Mouse (Mus musculus) macrophage (primary cell): ENCODE measurements around the gene Hipk2. TPM values are rescaled to one million over a fixed set of nuclear protein-coding genes. Genes with fewer than 3 reads are reported as not detected.

Source experiments
- H3K27ac ChIP-seq: fragments of 350-480 bp; formaldehyde crosslinking; 2 replicates; pipeline ENCODE4 v1.9.0; 2021
- H3K36me3 ChIP-seq: fragments of 350-480 bp; formaldehyde crosslinking; 2 replicates; pipeline ENCODE4 v1.9.0; 2021; ENCODE audit errors: inconsistent target
- H3K4me3 ChIP-seq: fragments of 350-480 bp; formaldehyde crosslinking; 2 replicates; pipeline ENCODE4 v1.9.0; 2021; ENCODE audit errors: inconsistent target
- H3K79me2 ChIP-seq: fragments of 350-480 bp; formaldehyde crosslinking; 2 replicates; pipeline ENCODE4 v1.9.0; 2021; ENCODE audit errors: inconsistent target
- WGBS: methylation state at CpG from one replicate; pipeline ENCODE4 v1.1.7; 2026; ENCODE audit warnings: inconsistent platforms; ENCODE audit not compliant: missing documents; 5-methylcytosine and 5-hydroxymethylcytosine counted together
- polyA plus RNA-seq: library from polyadenylated mRNA; stranded (reverse); fragments of 250-400 nt; gene quantifications from 3 replicates; pipeline ENCODE4 v1.2.4, GENCODE M21; 2018; ENCODE audit warnings: inconsistent platforms

Hipk2 gene
- polyA plus RNA-seq, 1 experiment from 2014 or later = 41.4 TPM

DNA sequence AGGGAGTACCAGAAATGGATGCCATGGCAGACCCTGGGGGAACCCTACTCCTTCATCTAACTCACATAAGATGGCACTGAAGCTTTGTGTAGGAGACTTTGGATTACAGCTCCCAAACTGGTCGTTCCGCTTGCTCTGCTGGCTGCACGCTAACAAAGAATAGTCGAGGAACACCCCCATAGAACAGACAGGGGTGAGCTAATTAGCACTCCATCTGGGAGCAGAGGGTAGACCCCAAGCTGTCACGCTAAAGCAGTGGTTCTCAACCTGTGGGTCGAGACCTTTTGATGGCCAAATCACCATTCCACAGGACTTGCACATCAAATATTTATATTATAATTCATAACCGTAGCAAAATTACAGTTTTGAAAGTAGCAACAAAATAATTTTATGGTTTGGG, 114.0 kb downstream of the Hipk2 start:
- Histone ChIP-seq H3K27ac (no peak overlapping the region), H3K79me2 (no peaks in the 10 kb centered on the region; the same call in 1 of the 2 replicates), H3K4me3 (no peak overlapping the region), H3K36me3 (no peaks in the 10 kb centered on the region)
- WGBS = 91% methylated on average over 7 of the region's 7 CpGs

GRCm38 (mm10) chr6:38760911-38761706, 114.9 kb downstream of the Hipk2 start:
- no peaks in the 10 kb centered on the region for H3K36me3 ChIP-seq
- H3K79me2 ChIP-seq = no peaks in the 10 kb centered on the region; the same call in 1 of the 2 replicates
- WGBS = 87% methylated on average over 6 of the region's 6 CpGs
- no peak overlapping the region for H3K4me3 ChIP-seq
- no peak overlapping the region for H3K27ac ChIP-seq

- WGBS = 94% methylated on average over 6 of the region's 6 CpGs
- no peak overlapping the region for H3K27ac ChIP-seq
Observed at GRCm38 (mm10) chr6:38759922-38760620, 115.9 kb downstream of the Hipk2 start.

DNA sequence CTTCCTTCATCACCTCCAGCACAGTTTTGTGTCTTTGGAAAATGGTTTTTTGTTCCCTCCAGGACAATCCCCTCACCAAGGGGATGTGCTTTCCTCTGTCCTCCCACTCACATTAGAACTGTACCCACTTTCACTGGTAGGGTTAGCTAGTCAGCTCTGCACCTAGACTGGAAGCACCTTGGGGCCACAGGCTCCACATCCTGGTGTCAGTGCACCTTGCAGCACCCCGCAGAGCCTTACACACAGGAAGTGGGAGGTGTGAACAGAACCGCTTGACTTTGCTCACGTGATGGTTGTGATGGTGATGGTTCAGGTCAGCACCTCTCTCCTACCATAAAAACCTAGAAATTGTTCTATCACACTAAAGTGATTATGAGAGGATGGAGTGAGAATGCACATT, 116.8 kb downstream of the Hipk2 start:
- 88% methylated on average over 3 of the region's 3 CpGs for WGBS
- no peaks in the 10 kb centered on the region; the same call in 1 of the 2 replicates for H3K79me2 ChIP-seq
- H3K27ac ChIP-seq = no peak overlapping the region
- H3K4me3 ChIP-seq = no peak overlapping the region
- no peaks in the 10 kb centered on the region for H3K36me3 ChIP-seq

More at GRCm38 (mm10) chr6:38759922-38760620, 115.9 kb downstream of the Hipk2 start:
- Histone ChIP-seq H3K79me2 (no peaks in the 10 kb centered on the region; the same call in 1 of the 2 replicates), H3K36me3 (no peaks in the 10 kb centered on the region), H3K4me3 (no peak overlapping the region)

- H3K79me2 ChIP-seq = no peaks in the 10 kb centered on the region; the same call in 1 of the 2 replicates
- WGBS = 100% methylated on average over 2 of the region's 2 CpGs
Observed at GRCm38 (mm10) chr6:38757597-38757996, 118.4 kb downstream of the Hipk2 start.

GRCm38 (mm10) chr6:38756968-38757367, 119.0 kb downstream of the Hipk2 start:
- no peaks in the 10 kb centered on the region for H3K36me3 ChIP-seq
- H3K4me3 ChIP-seq = no peak overlapping the region
- H3K79me2 ChIP-seq = no peaks in the 10 kb centered on the region; the same call in 1 of the 2 replicates
- 95% methylated on average over 4 of the region's 4 CpGs for WGBS
- H3K27ac ChIP-seq = no peak overlapping the region

More at GRCm38 (mm10) chr6:38757597-38757996, 118.4 kb downstream of the Hipk2 start:
- H3K36me3 ChIP-seq = no peaks in the 10 kb centered on the region
- H3K27ac ChIP-seq = no peak overlapping the region
- H3K4me3 ChIP-seq = no peak overlapping the region

- 93% methylated on average over 2 of the region's 2 CpGs for WGBS
- H3K27ac ChIP-seq = no peak overlapping the region
- no peaks in the 10 kb centered on the region for H3K36me3 ChIP-seq
- H3K4me3 ChIP-seq = no peak overlapping the region
- H3K79me2 ChIP-seq = no peaks in the 10 kb centered on the region; the same call in 1 of the 2 replicates
Observed at GRCm38 (mm10) chr6:38755961-38756360, 120.0 kb downstream of the Hipk2 start.

DNA sequence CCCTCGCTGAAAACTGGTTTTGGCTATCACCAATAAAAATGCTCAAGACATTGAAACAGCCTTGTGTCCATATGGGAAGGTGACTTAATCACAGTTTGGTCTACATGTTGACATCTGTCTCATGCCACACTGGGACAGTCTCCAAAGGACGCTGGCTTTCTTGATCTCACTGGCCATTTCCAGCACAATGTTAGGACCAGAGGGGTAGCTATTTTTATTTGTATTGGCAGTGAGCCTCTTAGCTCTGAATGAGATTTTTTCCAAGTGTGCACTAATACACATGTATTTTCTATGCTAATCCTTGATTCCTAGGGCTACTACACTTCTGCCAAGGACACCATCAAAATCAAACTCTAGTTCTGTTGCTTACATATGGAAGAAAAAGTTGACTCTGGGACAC, 120.8 kb downstream of the Hipk2 start:
- H3K27ac ChIP-seq = no peak overlapping the region
- 95% methylated on average over 2 of the region's 2 CpGs for WGBS
- no peaks in the 10 kb centered on the region for H3K36me3 ChIP-seq

DNA sequence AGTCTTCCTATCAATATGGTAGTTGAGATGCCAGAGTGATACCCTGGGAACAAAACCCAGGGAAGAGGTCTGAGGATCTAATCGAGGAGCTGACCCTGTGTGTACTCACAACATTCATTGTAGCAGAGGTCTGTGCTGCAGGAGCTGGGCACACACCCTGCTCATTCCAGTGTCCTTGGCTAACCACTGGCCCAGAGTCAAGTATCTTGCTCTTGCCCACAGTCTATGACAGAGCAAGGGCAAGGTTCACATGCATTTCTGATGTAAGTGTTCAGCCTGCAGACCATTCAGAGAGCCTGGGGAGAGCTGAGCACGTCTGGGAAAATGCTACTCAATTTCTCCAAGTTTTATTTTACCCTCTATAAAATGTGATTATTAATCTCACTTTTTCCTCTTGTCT, 122.2 kb downstream of the Hipk2 start:
- Histone ChIP-seq H3K4me3 (no peak overlapping the region), H3K36me3 (no peaks in the 10 kb centered on the region), H3K27ac (no peak overlapping the region), H3K79me2 (no peaks in the 10 kb centered on the region)
- WGBS = 86% methylated on average over 2 of the region's 2 CpGs

More for the DNA sequence above, 120.8 kb downstream of the Hipk2 start:
- no peak overlapping the region for H3K4me3 ChIP-seq
- H3K79me2 ChIP-seq = no peaks in the 10 kb centered on the region; the same call in 1 of the 2 replicates

DNA sequence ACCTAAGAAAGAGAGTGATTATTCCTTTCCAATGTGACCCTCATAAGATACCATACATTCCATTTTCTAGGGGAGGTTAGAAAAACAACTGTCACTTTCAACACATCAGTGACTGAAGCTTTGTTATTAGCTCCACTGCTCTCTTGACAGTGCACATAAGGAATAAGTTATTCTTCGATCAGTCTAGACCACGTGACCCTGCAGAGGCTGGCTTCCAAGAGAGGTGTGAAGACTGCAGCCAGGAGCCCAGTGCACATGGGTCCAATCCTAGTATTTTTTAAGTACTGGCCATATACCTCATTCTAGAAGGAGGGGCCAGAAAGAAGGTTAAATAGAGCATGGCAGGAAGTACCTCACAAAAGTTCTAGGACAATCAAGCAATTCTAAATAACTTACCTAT, 122.9 kb downstream of the Hipk2 start:
- Histone ChIP-seq H3K4me3 (no peak overlapping the region), H3K79me2 (no peaks in the 10 kb centered on the region), H3K27ac (no peak overlapping the region), H3K36me3 (no peaks in the 10 kb centered on the region)
- 81% methylated on average over 2 of the region's 2 CpGs for WGBS

GRCm38 (mm10) chr6:38752495-38752894, 123.5 kb downstream of the Hipk2 start:
- Histone ChIP-seq H3K27ac (no peak overlapping the region), H3K79me2 (no peaks in the 10 kb centered on the region), H3K36me3 (no peaks in the 10 kb centered on the region), H3K4me3 (no peak overlapping the region)
- 97% methylated on average over 6 of the region's 6 CpGs for WGBS

- no peak overlapping the region for H3K27ac ChIP-seq
- peaks cover 23% of the 10 kb centered on the region; the same call in 1 of the 2 replicates for H3K36me3 ChIP-seq
- no peaks in the 10 kb centered on the region for H3K79me2 ChIP-seq
- 72% methylated on average over 4 of the region's 4 CpGs for WGBS
- H3K4me3 ChIP-seq = no peak overlapping the region
Observed at GRCm38 (mm10) chr6:38748037-38748436, 127.9 kb downstream of the Hipk2 start.

DNA sequence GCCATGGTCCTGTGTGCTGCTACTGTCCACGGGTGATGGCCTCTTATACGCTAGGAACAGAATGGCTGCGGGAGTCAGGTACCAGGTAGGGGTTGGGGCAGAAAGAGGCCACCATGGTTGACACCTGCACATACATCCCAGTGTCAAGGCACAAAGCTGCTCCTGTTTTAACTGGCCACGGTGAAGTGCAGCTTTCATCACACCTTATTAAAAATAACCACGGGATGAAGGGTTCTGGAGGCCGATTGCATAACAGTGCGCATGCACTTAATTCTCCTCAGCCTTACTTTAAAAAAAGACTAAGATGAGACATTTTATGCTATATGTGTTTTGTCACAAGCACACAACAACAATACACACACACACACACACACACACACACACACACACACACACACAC, 132.6 kb downstream of the Hipk2 start:
- no peak overlapping the region for H3K4me3 ChIP-seq
- WGBS = 79% methylated on average over 7 of the region's 7 CpGs

GRCm38 (mm10) chr6:38742441-38742840, 133.5 kb downstream of the Hipk2 start:
- 85% methylated on average over 3 of the region's 3 CpGs for WGBS
- Histone ChIP-seq H3K4me3 (no peak overlapping the region), H3K36me3 (peaks cover 47% of the 10 kb centered on the region; the same call in 1 of the 2 replicates), H3K79me2 (no peaks in the 10 kb centered on the region), H3K27ac (no peak overlapping the region)

More for the DNA sequence above, 132.6 kb downstream of the Hipk2 start:
- Histone ChIP-seq H3K27ac (no peak overlapping the region), H3K36me3 (peaks cover 47% of the 10 kb centered on the region; the same call in 1 of the 2 replicates), H3K79me2 (no peaks in the 10 kb centered on the region)

- whole genome bisulfite sequencing = 97% methylated on average over 3 of the region's 3 CpGs
- Histone ChIP-seq H3K27ac (no peak overlapping the region), H3K4me3 (no peak overlapping the region), H3K79me2 (no peaks in the 10 kb centered on the region), H3K36me3 (peaks cover 56% of the 10 kb centered on the region; the same call in 1 of the 2 replicates)
Observed at GRCm38 (mm10) chr6:38741024-38741423, 134.9 kb downstream of the Hipk2 start.
